Mouse (Mus musculus): ENCODE results near the gene Adam15.
A peak's percentile ranks its signal among the peaks of the same experiment; 100 is the strongest.

Adam15 gene

GRCm38 (mm10) chr3:89349869-89350501 is at the start of gene Adam15:
Gene Adam15 (minus strand): TSS chr3:89349996.
- DNase-seq (ENCODE audit: low spot score) = peak; percentile 92

- DNase-seq (ENCODE audit: low spot score) = no peak
These were observed 46.8 kb upstream of the Adam15 start for GRCm38 (mm10) chr3:89396654-89397005.

GRCm38 (mm10) chr3:89395806-89396653 is 46.2 kb upstream of the Adam15 start:
- peak; percentile 67 for DNase-seq (ENCODE audit: low spot score)

GRCm38 (mm10) chr3:89395419-89395805 is 45.6 kb upstream of the Adam15 start:
- no peak for DNase-seq (ENCODE audit: low spot score)

- no peak for DNase-seq (ENCODE audit: low spot score)
These were observed 45.1 kb upstream of the Adam15 start for GRCm38 (mm10) chr3:89394894-89395256.

GRCm38 (mm10) chr3:89394006-89394893 is 44.5 kb upstream of the Adam15 start, which contains the start of gene Zbtb7b:
Gene Zbtb7b (minus strand): TSS chr3:89394776.
- no peak for DNase-seq (ENCODE audit: low spot score)

- DNase-seq (ENCODE audit: low spot score) = peak; percentile 97
These were observed 43.8 kb upstream of the Adam15 start for GRCm38 (mm10) chr3:89393605-89394004.

GRCm38 (mm10) chr3:89392871-89393311 is 43.1 kb upstream of the Adam15 start:
- no peak for DNase-seq (ENCODE audit: low spot score)

GRCm38 (mm10) chr3:89391663-89392511 is 42.1 kb upstream of the Adam15 start:
- DNase-seq (ENCODE audit: low spot score) = no peak

- no peak for DNase-seq (ENCODE audit: low spot score)
These were observed 41.2 kb upstream of the Adam15 start for GRCm38 (mm10) chr3:89390699-89391662.

GRCm38 (mm10) chr3:89390111-89390515 is 40.3 kb upstream of the Adam15 start:
- DNase-seq (ENCODE audit: low spot score) = no peak

- DNase-seq (ENCODE audit: low spot score) = no peak
These were observed 39.3 kb upstream of the Adam15 start for GRCm38 (mm10) chr3:89388901-89389740.

GRCm38 (mm10) chr3:89388134-89388881 is 38.5 kb upstream of the Adam15 start:
- DNase-seq (ENCODE audit: low spot score) = no peak

- no peak for DNase-seq (ENCODE audit: low spot score)
These were observed 37.8 kb upstream of the Adam15 start for GRCm38 (mm10) chr3:89387632-89388031.

GRCm38 (mm10) chr3:89386438-89387420 is 36.9 kb upstream of the Adam15 start:
- no peak for DNase-seq (ENCODE audit: low spot score)

- no peak for DNase-seq (ENCODE audit: low spot score)
These were observed 35.7 kb upstream of the Adam15 start for GRCm38 (mm10) chr3:89385451-89385850.

GRCm38 (mm10) chr3:89384331-89385076 is 34.7 kb upstream of the Adam15 start:
- no peak for DNase-seq (ENCODE audit: low spot score)

Measured in layer of hippocampus, adult 11-12 months (tissue).